Mouse (Mus musculus) monocyte, adult 2 months (primary cell): ENCODE measurements around the gene Acap2.

Source experiments
- DNase-seq, 2 experiments: peaks; one replicate each; pipeline ENCODE4 v3.0.0; 2022; ENCODE audit warnings: low spot score in 2 of 2, low read depth in 1 of 2

The Acap2 gene

GRCm38 (mm10) chr16:31205726-31206125 is 4.7 kb upstream of the Acap2 start:
- no peak for DNase-seq

GRCm38 (mm10) chr16:31205187-31205586 is 4.1 kb upstream of the Acap2 start:
- DNase-seq = peak in 1 of 2 experiments; percentile 13

DNA sequence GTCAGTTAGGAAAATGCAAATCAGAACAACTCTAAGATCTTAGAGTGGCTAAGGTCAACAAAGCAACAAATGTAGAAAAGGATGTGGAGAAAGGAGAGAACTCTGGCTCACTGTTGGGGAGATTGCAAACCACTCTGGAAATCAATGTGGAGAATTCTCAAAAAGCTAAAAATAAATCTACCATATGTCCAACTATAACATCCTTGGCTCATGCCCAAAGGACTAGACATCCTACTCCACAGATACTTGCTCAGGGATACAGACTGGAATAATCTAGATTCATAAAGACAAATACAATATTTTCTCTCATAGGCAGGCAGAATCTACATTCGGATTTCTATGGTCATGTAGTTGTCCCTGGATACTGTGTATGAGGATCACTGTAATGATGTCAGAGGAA is 3.2 kb upstream of the Acap2 start:
- DNase-seq = no peak

DNA sequence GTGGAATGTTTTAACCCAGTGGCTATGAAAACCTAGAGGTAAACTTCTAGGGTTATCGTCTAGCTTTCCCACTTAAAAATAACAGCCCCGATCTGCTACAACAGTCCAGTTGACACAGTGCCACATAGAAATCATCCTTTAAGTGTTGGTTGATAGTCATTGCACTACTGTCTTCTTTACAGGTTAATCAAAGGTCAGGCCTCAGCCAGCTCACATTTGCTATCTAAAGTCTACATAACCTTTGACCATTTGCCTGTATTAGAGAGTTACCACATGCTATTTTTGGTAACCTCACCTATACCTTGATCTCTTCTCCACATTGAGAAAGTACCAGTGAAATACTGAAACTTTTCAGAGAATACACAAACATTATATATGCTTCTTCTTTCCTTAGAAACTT is 659 bp upstream of the Acap2 start:
- DNase-seq = no peak

DNA sequence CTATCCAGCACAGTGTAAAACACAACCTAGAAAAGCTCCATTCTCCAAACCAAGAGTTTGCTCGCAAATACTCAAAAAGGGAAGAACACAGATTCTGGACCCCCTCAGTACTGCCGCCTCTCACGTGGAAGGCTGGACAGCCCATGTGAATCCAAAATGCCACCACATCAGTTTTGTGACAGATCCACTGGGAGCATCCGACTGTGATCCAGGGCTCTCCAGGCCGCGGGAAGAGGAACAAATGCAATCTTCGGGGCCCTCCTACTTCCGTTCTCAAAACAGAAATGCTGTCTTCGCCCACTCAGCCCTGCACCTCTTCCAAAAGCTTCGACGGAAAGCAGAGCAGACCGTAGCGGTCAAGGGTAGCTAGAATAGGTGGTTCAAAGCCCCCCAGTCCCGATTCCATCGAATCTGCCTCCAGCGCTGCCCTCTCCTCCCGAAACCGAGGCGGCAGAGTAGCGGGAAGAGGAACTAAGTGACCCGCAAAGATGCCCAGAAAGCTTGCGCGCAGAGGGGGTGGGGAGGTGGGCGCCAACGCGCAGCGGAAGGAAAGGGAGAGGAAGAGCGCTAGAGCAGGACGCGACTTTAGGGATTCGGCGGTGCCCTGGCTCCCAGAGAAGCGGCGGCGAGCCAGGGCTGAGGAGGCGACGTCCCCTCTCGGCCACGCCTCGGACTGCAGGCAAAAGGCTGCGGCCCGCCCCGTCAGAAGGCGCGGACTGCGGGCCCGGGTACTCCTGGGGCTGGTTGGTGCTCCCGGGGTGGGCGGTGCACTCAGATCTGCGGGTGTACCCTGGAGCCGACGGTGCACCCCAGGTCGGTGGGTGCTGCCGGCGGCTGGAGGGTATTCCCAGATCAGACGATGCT is 887 bp downstream of the Acap2 start:
- DNase-seq = peak; percentile 22 to 40

DNA sequence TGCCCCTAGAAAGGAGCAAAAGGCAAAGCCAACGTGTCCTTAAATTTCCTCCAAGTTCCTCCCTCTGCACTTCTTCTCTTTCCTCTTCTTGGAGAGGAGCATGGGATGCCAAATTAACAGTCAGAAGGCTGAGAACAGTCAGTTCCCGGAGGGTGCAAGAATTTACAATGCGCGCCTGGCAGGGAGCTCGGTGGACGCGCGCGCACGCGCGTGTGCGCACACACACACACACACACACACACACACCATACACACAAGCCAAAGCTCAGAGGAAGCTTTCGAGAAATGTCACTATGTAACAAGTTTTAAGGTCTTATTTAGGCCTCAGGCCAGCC is 1.5 kb downstream of the Acap2 start:
- DNase-seq = no peak

GRCm38 (mm10) chr16:31196971-31197370 is 4.1 kb downstream of the Acap2 start:
- DNase-seq = no peak

DNA sequence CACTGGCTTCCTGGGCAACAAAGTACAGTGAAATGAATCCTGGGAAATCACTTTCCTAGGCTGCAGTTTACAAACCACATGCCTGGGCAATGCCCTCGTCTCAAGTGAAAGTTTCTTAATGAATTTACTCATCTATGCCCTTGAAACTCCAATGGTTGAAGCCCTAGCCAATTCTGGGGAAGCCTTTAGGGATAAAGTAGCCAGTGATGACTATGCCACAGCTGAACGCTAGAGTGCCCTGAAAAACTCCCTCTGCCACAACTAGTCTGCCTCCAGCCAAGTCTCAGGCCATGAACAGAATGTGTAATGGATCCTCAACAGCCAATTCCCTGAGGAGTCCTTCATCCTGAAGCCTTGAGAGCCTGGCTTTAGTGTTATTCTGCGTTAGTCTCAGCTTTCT is 8.5 kb downstream of the Acap2 start:
- DNase-seq = no peak

DNA sequence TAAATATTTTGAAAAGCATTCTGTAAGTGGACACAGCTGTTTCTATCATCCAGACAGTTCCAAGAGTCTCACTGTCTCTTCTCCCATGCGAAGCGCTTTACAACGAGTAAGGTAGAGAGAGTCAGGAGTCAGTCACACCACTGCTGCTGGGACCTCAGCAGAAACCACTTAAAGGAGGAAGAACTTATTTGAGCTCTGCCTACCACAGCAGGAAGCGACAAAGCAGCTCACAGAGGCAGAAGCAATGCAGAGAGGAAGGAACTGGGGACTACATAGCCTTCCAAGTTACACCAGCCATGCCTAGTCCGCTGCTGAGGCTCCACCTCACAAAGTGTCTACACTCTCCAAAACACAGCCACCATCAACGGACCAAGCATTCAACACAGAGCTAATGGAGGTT is 9.2 kb downstream of the Acap2 start:
- DNase-seq = peak; percentile 40 to 48

DNA sequence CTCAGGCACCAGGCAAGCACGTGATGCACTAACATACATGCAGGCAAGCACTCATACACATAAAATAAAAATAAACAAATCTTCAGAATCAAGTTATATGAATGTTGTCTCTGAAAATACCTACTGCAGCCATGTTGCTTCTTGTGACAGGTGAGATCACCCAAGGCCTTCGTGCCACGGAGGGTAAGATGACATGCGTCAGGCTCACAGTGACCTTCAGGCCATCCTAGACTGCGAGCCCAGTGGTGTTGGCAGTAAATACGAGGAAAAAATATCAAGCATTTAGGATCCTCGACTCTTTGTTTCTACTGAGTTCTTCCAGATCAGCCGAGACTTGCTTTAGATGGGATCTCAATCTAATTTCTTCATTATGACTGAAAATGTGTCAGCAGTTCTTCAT is 10.6 kb downstream of the Acap2 start:
- DNase-seq = no peak

DNA sequence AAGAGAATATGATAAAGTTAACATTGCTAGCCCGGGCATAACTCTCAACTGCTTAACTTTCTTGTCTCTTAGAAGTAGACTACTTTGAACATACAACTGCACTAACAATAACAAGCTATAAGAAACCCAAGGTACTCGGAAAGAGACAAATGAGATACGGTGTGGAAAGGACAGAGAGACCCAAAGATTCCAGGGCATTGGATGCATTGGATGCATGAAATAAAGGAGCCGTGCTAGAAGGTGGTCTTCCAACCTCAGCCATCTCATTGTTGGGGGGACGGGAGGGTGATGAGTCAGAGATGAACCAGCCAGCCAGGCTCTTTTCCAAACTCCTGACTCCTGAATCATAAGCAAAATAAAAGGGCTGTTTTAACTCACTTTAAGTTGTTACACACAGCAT is 11.8 kb downstream of the Acap2 start:
- DNase-seq = no peak

- DNase-seq = no peak
Measured at GRCm38 (mm10) chr16:31188799-31189198, 12.2 kb downstream of the Acap2 start.

GRCm38 (mm10) chr16:31188270-31188669 is 12.8 kb downstream of the Acap2 start:
- no peak for DNase-seq

DNA sequence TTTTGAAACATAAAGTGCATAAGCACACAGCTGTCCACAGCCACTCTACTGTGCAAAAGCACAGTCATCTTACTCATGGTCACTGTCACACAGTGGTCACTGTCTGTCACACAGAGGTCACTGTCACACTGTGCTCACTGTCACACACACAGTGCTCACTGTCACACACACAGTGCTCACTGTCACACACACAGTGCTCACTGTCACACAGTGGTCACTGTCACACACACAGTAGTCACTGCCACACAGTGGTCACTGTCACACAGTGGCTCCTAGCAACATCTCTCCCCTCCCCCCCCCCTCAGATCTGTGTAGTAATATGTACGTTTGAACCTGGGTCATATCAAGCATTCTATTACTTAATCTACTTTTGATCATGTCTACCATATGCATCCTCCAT is 13.9 kb downstream of the Acap2 start:
- DNase-seq = no peak

GRCm38 (mm10) chr16:31185757-31186156 is 15.3 kb downstream of the Acap2 start:
- no peak for DNase-seq

DNA sequence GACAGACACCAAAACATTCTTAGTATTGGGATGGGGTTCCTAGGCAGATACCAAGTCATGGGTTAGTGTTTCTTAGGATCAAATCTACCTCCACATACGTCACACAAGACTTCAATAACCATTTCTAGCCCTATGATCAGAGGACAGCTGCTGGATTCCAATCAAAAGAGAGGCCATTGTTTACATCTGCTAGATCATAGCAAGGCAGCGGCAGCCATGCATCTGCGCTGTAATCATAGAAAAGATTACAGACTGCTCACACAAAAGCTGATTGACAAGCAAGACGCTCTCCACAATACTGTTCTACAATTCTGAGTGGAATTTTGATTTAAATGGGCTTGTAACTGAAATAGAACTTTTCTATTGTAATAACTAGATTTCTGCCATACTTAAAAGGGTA is 16.3 kb downstream of the Acap2 start:
- DNase-seq = no peak

GRCm38 (mm10) chr16:31182576-31182975 is 18.5 kb downstream of the Acap2 start:
- DNase-seq = no peak

- DNase-seq = no peak
Measured at GRCm38 (mm10) chr16:31180843-31181242, 20.2 kb downstream of the Acap2 start.

DNA sequence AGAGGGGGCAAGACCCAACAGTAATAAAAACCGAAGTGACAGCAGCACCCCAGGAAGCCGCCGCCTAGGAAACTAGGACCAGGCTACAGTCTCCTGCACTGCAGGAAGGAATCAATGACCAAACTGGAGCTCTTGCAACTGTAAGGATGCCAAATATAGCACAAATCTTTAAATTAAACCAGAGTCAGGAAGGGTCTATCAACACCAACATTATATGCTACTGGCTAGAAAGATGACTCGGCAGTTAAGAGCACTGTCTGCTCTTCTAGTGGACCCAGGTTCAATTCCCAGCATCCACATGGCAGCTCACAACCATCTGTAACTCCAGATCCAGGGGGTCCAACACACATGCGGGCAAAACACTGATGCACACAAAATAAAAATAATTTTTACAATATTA is 21.7 kb downstream of the Acap2 start:
- no peak for DNase-seq

DNA sequence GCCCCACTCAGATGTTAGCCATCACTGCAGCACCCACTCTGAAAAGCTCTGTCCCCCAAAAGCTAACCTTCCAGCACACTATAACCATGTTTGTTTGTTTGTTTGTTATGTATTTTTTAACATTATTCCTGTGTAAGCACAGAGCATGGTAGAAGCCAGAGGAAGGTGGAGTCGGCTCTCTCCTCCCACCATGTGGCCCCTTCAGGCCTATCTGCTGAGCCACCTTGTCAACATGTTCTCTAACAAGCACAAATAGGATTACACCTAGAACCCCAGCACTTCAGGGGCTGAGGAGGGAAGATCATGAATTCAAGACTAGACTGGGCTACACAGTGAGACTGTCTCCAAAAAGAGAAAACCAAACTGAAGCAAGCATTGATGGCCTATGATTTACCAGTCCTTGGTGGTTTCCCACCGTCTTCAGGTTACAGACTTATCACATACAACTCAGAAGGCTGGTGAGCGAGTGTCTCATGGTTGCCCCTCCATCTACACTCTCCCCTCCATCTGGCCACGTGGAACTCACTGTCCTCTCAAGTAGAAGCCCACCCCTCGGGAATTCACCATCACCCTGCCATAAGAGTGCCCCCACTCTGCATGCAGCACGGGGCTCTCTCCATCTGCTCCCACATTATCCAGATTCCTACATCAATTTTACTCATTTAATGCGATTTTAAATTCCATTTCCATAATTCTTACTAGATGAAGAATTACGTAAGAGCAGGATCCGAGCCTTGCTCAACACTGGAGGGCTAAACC is 26.0 kb downstream of the Acap2 start:
- no peak for DNase-seq

DNA sequence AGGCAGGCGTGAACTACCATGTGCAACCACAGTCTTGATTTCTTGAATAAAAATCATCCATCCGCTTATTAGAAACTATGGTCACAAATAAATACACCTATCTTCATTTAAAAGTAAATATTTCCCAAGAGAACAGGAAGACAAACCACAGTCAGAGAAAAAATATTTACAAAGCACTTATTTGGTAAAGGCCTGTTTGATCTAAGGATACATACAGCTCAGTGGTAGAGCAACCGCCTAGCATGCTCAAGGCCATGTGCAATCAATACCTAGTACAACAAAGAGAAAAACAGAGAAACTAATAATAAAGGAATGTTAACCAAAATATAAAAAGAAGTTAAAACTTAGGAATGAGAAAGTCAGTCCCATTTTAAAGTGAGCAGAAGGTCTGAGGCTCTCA is 28.8 kb downstream of the Acap2 start:
- DNase-seq = no peak

- no peak for DNase-seq
Measured at GRCm38 (mm10) chr16:31171418-31171817, 29.6 kb downstream of the Acap2 start.

GRCm38 (mm10) chr16:31170297-31170696 is 30.7 kb downstream of the Acap2 start:
- DNase-seq = no peak
